Mouse (Mus musculus) bone marrow macrophage, adult 2 months (primary cell): ENCODE measurements at regions not wholly inside any gene's neighbourhood (a gene's known extent, or its start where the extent isn't known, plus 50 kb on each side); places are given as distances from the start of the nearest gene placed in this dataset.

ENCODE experiments used
- CTCF ChIP-seq: IDR thresholded peaks from 2 replicates; pipeline ENCODE4 v1.5.1; 2012; ENCODE audit warnings: low read depth, mild to moderate bottlenecking, low read length, moderate library complexity
- POLR2A ChIP-seq: IDR thresholded peaks from 2 replicates; pipeline ENCODE4 v1.6.1; 2012; ENCODE audit warnings: mild to moderate bottlenecking, low read depth, low read length, borderline replicate concordance

DNA sequence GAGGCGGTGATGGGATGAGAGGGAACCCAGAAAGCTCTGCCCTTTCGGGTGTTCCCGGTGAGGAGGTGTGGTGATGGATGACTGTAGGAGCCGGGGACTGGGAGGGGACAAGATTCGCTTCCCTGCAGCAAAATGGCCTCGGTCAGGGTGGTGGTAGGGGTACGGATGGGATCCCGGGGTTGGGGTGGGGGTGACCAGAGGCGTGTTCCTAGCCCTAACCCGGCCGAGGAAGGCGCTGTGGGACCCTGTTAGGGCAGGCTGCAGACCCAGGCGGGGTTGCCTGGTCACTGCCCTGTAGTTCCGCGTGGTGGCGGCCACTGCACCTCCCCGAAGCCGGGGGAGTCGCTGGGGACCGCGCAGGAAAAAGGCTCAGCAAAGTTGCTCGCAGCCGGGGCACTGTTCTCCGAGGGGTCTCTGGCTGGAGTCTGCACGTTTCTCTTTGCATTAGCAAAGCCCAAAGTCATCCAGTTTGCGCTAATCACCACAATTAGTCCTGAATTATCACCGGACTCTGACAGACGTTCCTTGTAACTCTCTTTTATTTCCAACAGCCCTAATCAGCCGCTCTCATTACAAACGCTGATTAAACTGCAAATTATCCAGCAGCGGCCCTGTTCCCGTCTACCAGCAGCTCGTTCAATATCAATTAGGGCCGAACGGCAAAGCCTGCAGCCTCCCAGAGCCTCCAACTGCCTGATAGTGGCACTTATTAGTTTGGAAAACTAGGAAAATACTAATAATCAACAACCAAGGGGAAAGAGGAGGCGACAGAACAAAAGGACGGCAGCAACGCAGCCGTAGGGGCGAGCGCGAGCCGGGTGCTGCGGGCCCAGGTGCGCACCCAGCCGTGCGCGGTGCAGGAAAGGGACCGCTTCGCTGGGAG, 78.8 kb upstream of the Tbca start:
- no peak for TF ChIP-seq CTCF
- TF ChIP-seq POLR2A: no peak
